Mouse (Mus musculus) right cerebral cortex, postnatal 14 days (tissue): ENCODE data around the gene Zfp809.

Source experiments
- DNase-seq: peaks from one replicate; pipeline ENCODE4 v3.0.0; 2022

Zfp809 gene

GRCm38 (mm10) chr9:22262611-22263010 lies 37.1 kb downstream of the Zfp809 start:
- DNase-seq, result no peak

- no peak for DNase-seq
These were observed 43.4 kb downstream of the Zfp809 start for GRCm38 (mm10) chr9:22268886-22269285.

GRCm38 (mm10) chr9:22278733-22279132 lies 53.2 kb downstream of the Zfp809 start:
- DNase-seq, result no peak
